Mouse (Mus musculus) hindbrain, embryonic 16.5 days (tissue): ENCODE results near the gene Zdhhc15. TPM values are rescaled to one million over a fixed set of nuclear protein-coding genes. Genes with fewer than 3 reads are reported as not detected.

Experiments
- ATAC-seq: fragments of 200-750 bp; cut with Nextera tagmentation; 2 replicates; pipeline ENCODE4 v1.8.0; 2017; ENCODE audit warnings: moderate TSS enrichment, moderate library complexity
- H3K27ac ChIP-seq: fragments of 300-500 bp; sonication (generic); 2 replicates; pipeline ENCODE4 v1.5.1; 2014; ENCODE audit warnings: low read depth, mild to moderate bottlenecking, control low read depth, low read length, moderate library complexity
- H3K27me3 ChIP-seq: fragments of 300-500 bp; sonication (generic); replicated peaks from 2 replicates; pipeline ENCODE4 v1.6.1; 2014; ENCODE audit warnings: low read length; ENCODE audit not compliant: control insufficient read depth, insufficient read depth
- H3K36me3 ChIP-seq: fragments of 300-500 bp; sonication (generic); 2 replicates; pipeline ENCODE4 v1.6.1; 2014; ENCODE audit warnings: mild to moderate bottlenecking, low read length, moderate library complexity, mixed read lengths; ENCODE audit not compliant: control insufficient read depth, insufficient read depth
- H3K4me1 ChIP-seq: fragments of 300-500 bp; sonication (generic); 2 replicates; pipeline ENCODE4 v1.6.1; 2014; ENCODE audit warnings: low read depth, low read length; ENCODE audit not compliant: control insufficient read depth, insufficient read depth
- H3K4me2 ChIP-seq: fragments of 300-500 bp; sonication (generic); 2 replicates; pipeline ENCODE4 v1.6.1; 2014; ENCODE audit warnings: mild to moderate bottlenecking, low read length, control low read depth, moderate library complexity
- H3K4me3 ChIP-seq: fragments of 300-500 bp; sonication (generic); 2 replicates; pipeline ENCODE4 v1.5.1; 2014; ENCODE audit warnings: mild to moderate bottlenecking, low read length, control low read depth, moderate library complexity
- H3K9ac ChIP-seq: fragments of 300-500 bp; sonication (generic); 2 replicates; pipeline ENCODE4 v1.6.1; 2014; ENCODE audit warnings: low read depth, mild to moderate bottlenecking, control low read depth, low read length, moderate library complexity
- H3K9me3 ChIP-seq: fragments of 300-500 bp; sonication (generic); 2 replicates; pipeline ENCODE4 v1.6.1; 2014; ENCODE audit warnings: mild to moderate bottlenecking, low read length, moderate library complexity; ENCODE audit not compliant: control insufficient read depth
- WGBS: fragments of 180-500 bp; shearing (Covaris S2); extraction: QIAGEN DNeasy Blood & Tissue Kit; methylation state at CpG from one replicate; pipeline ENCODE4 v1.1.7; 2014; 5-methylcytosine and 5-hydroxymethylcytosine counted together
- polyA plus RNA-seq: library from polyadenylated mRNA; unstranded; fragments of >200 nt; fragmentation: Nextera tagmentation; extraction: Ambion mirVana; gene quantifications from 2 replicates; pipeline ENCODE4 v1.2.1, GENCODE M21; 2015

Zdhhc15 gene
- polyA plus RNA-seq, 1 experiment from 2014 or later: 3.7 TPM

DNA sequence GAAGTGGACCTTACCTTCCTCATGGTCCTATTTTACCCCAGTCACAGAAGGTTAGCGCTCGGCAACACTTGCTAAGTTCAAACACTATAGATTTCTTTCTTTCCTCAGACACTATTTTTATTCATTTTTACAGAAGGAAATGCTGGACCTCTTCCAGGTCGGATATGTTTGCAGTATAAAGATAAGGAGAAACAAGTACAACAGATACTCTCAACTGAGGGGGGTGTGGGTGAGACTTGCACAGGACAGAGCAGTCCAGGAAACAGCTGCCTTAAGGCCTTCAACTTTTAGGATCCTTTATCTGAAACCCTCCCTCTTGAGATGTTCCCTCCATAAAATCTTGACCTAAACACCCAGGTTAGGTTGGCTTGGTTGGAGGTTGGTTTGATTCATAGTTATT lies 103.4 kb downstream of the Zdhhc15 start:
- Histone ChIP-seq H3K9ac (no peak overlapping the region), H3K4me1 (no peaks in the 10 kb centered on the region), H3K4me3 (no peak overlapping the region), H3K36me3 (no peaks in the 10 kb centered on the region), H3K27ac (no peak overlapping the region), H3K27me3 (peaks cover 2% of the 10 kb centered on the region; the same call in 1 of the 2 replicates), H3K4me2 (no peak overlapping the region), H3K9me3 (no peaks in the 10 kb centered on the region)
- ATAC-seq: no peak
- WGBS: 76% methylated on average over 3 of the region's 3 CpGs

DNA sequence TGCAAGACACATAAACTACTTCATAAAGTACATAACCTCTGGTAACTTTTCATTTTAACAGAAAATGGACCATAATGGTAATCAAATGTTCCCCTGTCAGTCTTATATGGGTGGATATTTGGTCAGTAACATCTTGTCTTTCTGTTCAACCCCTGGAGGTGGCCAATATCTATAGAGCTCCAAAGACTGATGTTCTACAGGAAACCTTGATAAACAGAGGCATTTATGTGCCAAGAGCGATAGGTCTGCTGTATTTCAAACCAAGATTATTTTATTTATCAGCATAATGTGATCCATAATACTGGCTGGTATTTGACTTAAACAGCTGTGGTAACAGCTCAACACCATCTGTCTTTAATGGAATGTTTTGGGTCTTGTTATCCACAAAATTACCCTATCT lies 125.6 kb downstream of the Zdhhc15 start:
- Histone ChIP-seq H3K9me3 (no peaks in the 10 kb centered on the region), H3K27me3 (no peaks in the 10 kb centered on the region), H3K9ac (no peak overlapping the region), H3K27ac (no peak overlapping the region), H3K4me2 (no peak overlapping the region), H3K4me3 (no peak overlapping the region), H3K36me3 (no peaks in the 10 kb centered on the region), H3K4me1 (no peaks in the 10 kb centered on the region)
- 100% methylated on average over 1 of the region's 1 CpGs for WGBS
- ATAC-seq: no peak

- no peaks in the 10 kb centered on the region for H3K4me1 ChIP-seq
- no peak overlapping the region for H3K4me3 ChIP-seq
- no peak overlapping the region for H3K27ac ChIP-seq
- no peak for ATAC-seq
- H3K27me3 ChIP-seq: no peaks in the 10 kb centered on the region
- H3K9ac ChIP-seq: no peak overlapping the region
- WGBS: 73% methylated on average over 4 of the region's 4 CpGs
- no peaks in the 10 kb centered on the region for H3K9me3 ChIP-seq
- no peak overlapping the region for H3K4me2 ChIP-seq
- no peaks in the 10 kb centered on the region for H3K36me3 ChIP-seq
Measured at GRCm38 (mm10) chrX:104543919-104544595, 126.8 kb downstream of the Zdhhc15 start.

- Histone ChIP-seq H3K9me3 (no peaks in the 10 kb centered on the region), H3K27me3 (no peaks in the 10 kb centered on the region), H3K9ac (no peak overlapping the region), H3K4me3 (no peak overlapping the region), H3K36me3 (no peaks in the 10 kb centered on the region), H3K4me2 (no peak overlapping the region), H3K4me1 (no peaks in the 10 kb centered on the region), H3K27ac (no peak overlapping the region)
- WGBS: 93% methylated on average over 4 of the region's 4 CpGs
- ATAC-seq: no peak
Measured at GRCm38 (mm10) chrX:104542635-104543034, 128.2 kb downstream of the Zdhhc15 start.

DNA sequence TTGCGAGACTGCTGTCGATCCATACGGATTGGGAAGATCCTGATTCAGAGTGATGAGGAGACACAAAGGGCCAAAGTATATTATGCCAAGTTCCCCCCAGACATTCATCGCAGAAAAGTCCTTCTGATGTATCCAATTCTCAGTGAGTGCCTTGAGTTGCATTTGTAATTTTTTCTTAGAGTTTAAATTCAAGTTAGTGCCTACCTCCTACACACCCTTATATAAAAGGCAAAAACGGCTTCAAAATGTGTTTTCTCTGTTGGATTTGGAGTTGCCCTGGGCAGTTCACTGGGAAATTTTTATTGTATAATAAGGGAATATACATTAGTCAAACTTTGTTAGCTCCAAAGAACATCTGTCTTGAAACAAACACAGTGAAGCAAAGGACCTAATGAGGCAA lies 169.1 kb downstream of the Zdhhc15 start:
- no peak for ATAC-seq
- H3K4me1 ChIP-seq: no peaks in the 10 kb centered on the region

DNA sequence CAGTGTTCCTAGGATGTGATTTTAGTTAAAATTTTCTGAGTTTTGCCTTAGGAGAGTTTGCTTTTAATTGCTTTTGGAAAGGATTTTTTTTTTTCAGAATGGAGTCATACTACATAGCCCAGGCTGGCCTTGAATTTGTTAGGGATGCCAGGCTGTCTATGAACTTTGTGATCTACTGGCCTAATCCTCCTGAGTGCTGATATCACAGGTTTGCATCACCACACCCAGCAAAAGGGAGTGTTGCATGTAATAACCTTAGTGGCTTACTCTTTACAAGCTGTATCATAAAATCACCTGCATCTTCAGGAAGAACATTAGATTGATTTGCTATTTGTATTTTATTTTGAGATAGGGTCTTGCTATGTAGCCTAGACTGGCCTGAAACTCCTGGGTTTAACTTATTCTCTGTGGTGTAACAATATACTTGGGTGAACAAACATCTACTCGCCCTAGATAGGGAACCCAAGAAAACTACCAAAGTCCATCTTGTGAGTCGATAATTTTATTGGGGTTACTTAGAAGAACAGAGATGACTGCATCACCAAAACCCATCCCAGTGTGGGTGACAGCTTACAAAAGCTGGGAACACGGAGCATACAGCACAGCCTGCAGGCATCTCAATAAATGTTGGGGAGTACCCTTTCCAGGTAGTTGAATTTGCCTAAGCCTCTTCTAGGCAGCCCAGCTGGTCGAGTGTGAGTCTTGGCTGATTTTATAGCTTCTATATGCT lies 181.1 kb downstream of the Zdhhc15 start:
- Histone ChIP-seq H3K36me3 (no peaks in the 10 kb centered on the region), H3K4me1 (no peaks in the 10 kb centered on the region), H3K27ac (no peak overlapping the region), H3K4me3 (no peak overlapping the region), H3K4me2 (no peak overlapping the region), H3K27me3 (peaks cover 3% of the 10 kb centered on the region; the same call in 1 of the 2 replicates), H3K9ac (no peak overlapping the region), H3K9me3 (no peaks in the 10 kb centered on the region)
- no peak for ATAC-seq
- 74% methylated on average over 4 of the region's 4 CpGs for WGBS

More for the DNA sequence above, 169.1 kb downstream of the Zdhhc15 start:
- Histone ChIP-seq H3K4me3 (no peak overlapping the region), H3K4me2 (no peak overlapping the region), H3K9ac (no peak overlapping the region), H3K27me3 (peaks cover 7% of the 10 kb centered on the region; the same call in 1 of the 2 replicates), H3K27ac (no peak overlapping the region), H3K36me3 (no peaks in the 10 kb centered on the region), H3K9me3 (no peaks in the 10 kb centered on the region)
- 65% methylated on average over 5 of the region's 5 CpGs for WGBS

DNA sequence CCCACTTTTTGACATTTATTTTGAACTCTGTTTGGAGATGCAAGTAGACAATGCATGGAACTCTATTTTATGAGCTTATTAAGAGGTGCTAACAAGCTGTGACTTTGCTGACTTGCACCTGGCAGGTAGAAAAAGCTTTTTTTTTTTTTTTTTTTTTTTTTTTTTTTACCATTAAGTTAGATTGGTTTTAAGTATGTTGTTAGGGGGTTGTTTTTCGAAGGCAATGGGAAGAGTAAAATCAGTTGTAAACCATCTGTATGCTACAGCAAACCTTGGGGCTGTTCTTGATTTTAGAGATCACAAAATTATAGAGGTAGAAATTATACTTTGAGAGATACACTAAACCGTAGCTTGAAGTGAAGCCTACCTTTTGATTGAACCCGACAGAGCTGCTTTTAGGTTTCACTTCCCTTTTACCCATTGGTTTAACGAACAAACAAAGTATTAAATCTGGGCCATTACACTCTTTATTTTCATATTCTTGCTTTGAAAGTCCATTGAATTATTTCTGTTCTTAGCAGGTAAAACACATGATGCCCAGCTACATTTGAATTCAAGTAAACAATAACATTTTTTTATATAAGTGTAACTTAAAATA lies 181.9 kb downstream of the Zdhhc15 start:
- ATAC-seq: no peak
- Histone ChIP-seq H3K27me3 (peaks cover 3% of the 10 kb centered on the region; the same call in 1 of the 2 replicates), H3K36me3 (no peaks in the 10 kb centered on the region), H3K4me1 (no peaks in the 10 kb centered on the region), H3K9ac (no peak overlapping the region), H3K9me3 (no peaks in the 10 kb centered on the region), H3K4me3 (no peak overlapping the region), H3K4me2 (no peak overlapping the region), H3K27ac (no peak overlapping the region)
- WGBS: 80% methylated on average over 4 of the region's 4 CpGs

DNA sequence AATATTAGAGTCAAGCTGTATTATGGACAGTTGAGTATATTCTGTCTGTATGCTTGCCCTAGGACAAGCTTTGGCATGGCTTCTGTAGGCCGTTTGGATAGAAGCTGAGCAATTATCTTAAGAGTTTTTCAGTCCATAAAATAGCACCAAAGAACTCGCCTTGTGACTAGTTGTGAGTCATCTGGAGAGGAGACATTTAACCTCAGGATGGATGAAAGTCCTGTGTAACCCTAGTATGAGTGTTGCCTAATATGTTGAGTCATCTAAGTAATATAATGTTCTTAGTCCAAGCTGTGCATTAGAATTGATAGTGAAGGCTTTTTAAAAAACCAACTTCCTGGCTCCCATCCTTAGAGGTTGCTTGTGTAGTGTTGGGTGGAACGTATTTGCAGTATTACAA lies 182.8 kb downstream of the Zdhhc15 start:
- WGBS: 71% methylated on average over 3 of the region's 3 CpGs
- H3K36me3 ChIP-seq: no peaks in the 10 kb centered on the region
- no peak for ATAC-seq
- H3K9me3 ChIP-seq: no peaks in the 10 kb centered on the region
- no peaks in the 10 kb centered on the region for H3K4me1 ChIP-seq
- H3K4me3 ChIP-seq: no peak overlapping the region
- H3K4me2 ChIP-seq: no peak overlapping the region
- H3K27ac ChIP-seq: no peak overlapping the region
- H3K27me3 ChIP-seq: peaks cover 3% of the 10 kb centered on the region; the same call in 1 of the 2 replicates
- no peak overlapping the region for H3K9ac ChIP-seq
